Mouse (Mus musculus) lung, postnatal 4 days (tissue): ENCODE measurements around the gene Slc13a2.

Source experiments
- DNase-seq, 2 experiments: peaks; one replicate each; pipeline ENCODE4 v3.0.0; 2021

The Slc13a2 gene

GRCm38 (mm10) chr11:78349441-78350358 is 72.3 kb downstream of the Slc13a2 start:
- no peak for DNase-seq

GRCm38 (mm10) chr11:78348474-78348873 is 73.5 kb downstream of the Slc13a2 start:
- no peak for DNase-seq

- DNase-seq, result peak; percentile 74 to 81
These were observed 74.1 kb downstream of the Slc13a2 start for GRCm38 (mm10) chr11:78347908-78348307.
